Mouse (Mus musculus) embryo, embryonic 10 days (tissue): ENCODE results near the gene Wbp2.

ENCODE experiments used
- DNase-seq: peaks from one replicate; pipeline ENCODE4 v3.0.0-alpha.2; 2015; ENCODE audit warnings: low spot score

Wbp2 gene

DNA sequence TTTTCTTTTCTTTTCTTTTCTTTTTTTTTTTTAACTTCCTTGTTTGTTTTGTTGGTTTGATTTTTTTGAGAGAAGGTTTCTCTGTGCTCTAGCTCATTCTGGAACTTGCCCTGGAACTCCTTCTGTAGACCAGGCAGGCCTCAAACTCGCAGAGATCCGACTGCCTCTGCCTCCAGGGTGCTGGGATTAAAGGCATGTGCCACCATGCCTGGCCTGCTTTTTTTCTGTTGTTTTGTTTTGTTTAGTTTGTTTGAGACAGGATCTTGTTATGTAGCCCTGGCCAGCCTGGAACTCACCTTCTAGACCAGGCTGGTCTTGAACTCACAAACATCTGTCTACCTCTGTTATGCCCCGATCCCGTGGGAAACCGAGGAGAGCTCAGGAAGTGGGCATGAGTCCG lies 2.8 kb upstream of the Wbp2 start:
- no peak for DNase-seq

DNA sequence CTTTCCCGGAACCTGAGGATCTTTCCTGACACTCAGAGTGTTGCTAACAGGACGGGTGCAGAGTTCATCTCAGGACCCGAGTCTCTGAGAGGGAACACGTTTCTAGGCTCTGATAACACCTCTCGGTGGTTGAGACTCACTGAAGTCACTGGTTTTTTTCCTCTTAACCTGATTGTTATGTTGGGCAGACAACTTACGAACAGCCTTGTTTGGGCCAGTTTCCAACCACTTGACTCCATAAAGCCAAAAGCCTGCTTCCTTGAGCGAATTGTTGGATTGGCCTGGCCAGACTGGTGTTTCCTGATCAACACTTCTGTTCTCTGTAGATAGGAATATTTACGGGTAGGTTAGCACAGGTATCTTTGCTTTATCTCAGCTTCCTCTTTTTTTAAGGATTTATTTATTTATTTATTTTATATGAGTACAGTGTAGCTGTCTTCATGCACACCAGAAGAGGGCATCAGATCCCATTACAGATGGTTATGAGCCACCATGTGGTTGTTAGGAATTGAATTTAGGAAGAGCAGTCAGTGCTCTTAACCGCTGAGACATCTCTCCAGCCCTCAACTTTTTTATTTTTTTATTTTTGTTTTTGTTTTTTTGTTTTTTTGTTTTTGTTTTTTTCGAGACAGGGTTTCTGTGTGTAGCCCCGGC lies 2.1 kb upstream of the Wbp2 start:
- no peak for DNase-seq

GRCm38 (mm10) chr11:116088188-116088587 lies 1.4 kb upstream of the Wbp2 start:
- DNase-seq = no peak

- peak; percentile 91 for DNase-seq
Measured at GRCm38 (mm10) chr11:116087194-116088130, 667 bp upstream of the Wbp2 start.

DNA sequence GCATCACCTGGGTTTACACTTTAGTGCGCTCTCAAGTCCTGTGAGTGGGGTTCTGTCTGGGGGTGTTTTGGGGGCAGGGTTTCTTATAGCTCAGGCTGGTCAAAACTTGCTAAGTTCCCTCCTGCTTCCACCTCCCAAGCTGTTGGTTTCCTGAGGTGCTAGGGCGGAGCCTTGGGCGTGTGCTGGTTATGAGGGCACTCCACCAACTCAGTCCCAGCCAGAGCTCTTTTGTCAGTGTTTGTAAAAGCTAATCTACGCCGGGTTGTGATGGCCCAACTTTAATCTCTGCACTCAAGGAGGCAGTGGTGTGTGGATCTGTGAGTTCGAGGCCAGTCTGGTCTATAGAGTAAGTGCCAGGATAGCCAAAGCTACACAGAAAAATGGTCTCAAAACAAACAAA lies 2.6 kb downstream of the Wbp2 start:
- DNase-seq = no peak

GRCm38 (mm10) chr11:116083096-116083672 lies 3.6 kb downstream of the Wbp2 start:
- DNase-seq = no peak

DNA sequence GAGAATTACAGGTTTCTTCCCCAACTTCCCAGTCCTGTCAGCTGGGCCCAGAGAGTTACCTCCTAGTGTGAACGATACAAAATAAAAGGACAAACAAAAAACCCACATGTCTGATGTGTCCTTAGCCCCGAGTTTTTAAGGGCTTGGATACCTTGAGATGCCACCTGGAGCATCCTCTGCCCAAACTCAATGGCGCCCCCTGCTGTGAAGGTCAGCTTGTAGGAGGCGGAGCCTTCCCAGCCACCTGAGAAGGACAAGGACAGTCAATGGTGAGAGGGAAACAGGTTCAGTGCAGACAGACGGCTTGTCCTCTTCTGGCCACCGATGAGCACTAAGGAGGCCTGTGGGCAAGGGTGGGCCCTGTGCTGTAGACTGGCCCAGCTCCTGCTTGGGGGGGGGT lies 5.7 kb downstream of the Wbp2 start:
- DNase-seq = peak; percentile 69

- DNase-seq = no peak
Measured at GRCm38 (mm10) chr11:116079511-116079910, 7.3 kb downstream of the Wbp2 start.

- peak; percentile 85 for DNase-seq
Measured at GRCm38 (mm10) chr11:116078676-116079320, 8.0 kb downstream of the Wbp2 start.

- DNase-seq = peak; percentile 65
Measured at GRCm38 (mm10) chr11:116078221-116078620, 8.6 kb downstream of the Wbp2 start.

DNA sequence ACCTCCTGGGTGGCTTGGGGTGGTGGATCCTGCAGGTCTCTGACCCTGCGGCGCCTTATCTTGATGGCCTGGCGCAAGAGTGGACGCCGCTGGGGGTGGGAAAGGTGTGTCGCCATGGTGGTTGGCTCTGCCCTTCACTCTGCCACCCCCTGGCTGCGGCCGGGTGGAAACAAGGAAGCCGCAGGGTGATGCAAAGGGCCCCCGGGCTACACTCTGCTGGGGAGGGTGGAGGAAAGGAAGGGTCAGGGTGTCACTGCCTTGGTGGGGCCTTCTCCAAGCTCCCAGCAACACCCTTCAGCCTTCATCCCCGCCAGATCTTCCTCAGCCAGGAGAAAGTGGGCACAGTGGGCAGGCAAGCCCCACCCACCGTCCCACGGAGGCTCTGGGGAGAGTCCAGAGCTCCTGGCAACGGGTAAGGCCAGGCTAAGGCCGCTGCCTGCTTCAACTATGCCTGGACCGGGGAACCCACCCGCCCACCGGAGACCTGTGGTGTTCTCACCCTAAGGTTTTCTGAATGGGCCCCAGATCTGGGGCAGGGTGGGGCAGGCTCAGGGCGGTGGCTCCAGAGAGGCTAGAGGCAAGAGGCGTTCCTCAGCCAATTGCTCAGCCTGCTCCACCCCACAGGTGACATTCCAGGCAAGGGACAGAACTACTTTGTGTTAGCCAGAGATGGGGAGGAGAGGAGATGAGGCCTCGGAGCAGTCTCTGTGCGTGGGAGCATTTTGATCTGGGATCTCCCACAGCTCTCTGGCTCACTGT lies 9.2 kb downstream of the Wbp2 start, which contains the start of gene Unc13d:
Gene Unc13d (minus strand): TSS at position 516 of the 759 bp plus-strand sequence.
- no peak for DNase-seq

GRCm38 (mm10) chr11:116076836-116077235 lies 10.0 kb downstream of the Wbp2 start:
- no peak for DNase-seq

GRCm38 (mm10) chr11:116076266-116076540 lies 10.6 kb downstream of the Wbp2 start:
- DNase-seq = no peak

- DNase-seq = no peak
Measured at GRCm38 (mm10) chr11:116075539-116076265, 11.1 kb downstream of the Wbp2 start.

- DNase-seq = no peak
Measured at GRCm38 (mm10) chr11:116074436-116074991, 12.3 kb downstream of the Wbp2 start.

GRCm38 (mm10) chr11:116072608-116073007 lies 14.2 kb downstream of the Wbp2 start:
- DNase-seq = no peak

DNA sequence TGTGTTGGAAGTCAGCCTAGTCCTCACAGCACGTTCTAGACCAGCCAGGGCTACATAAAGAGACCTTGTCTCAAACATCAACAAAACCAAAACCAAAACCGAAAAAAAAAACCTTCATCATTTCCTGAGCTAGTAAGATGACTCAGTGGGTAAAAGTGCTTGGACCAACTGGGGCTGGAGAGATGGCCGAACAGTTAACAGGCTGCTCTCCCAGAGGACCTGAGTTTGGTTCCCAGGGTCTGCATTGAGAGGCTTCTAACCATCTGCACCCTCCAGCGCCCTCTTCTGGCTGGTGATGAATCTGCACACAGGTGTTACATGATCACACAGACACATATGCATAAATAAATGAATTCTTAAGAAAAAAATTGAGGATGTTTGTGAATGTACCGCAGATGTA lies 15.3 kb downstream of the Wbp2 start:
- no peak for DNase-seq

- DNase-seq = no peak
Measured at GRCm38 (mm10) chr11:116065345-116065744, 21.4 kb downstream of the Wbp2 start.

- DNase-seq = no peak
Measured at GRCm38 (mm10) chr11:116064187-116064867, 22.5 kb downstream of the Wbp2 start.

GRCm38 (mm10) chr11:116063562-116063961 lies 23.2 kb downstream of the Wbp2 start:
- no peak for DNase-seq
